Mouse (Mus musculus): ENCODE results near the gene 1700057G04Rik. TPM values are rescaled to one million over a fixed set of nuclear protein-coding genes. Genes with fewer than 3 reads are reported as not detected.

1700057G04Rik gene
- polyA plus RNA-seq, 1 experiment from 2014 or later, result not detected

Small RNA genes within 50 kb of the gene (microRNA-seq; reads per million reads assigned to microRNA genes)
- not detected for gene Mir6386

Other genes with a start within 250 kb of the 1700057G04Rik start
- 0.16 and 0.17 TPM in 2 replicates for gene Plscr5, start 116.4 kb upstream of the 1700057G04Rik start, polyA plus RNA-seq (2016; fragmentation: Nextera tagmentation; extraction: Ambion mirVana)
- gene Plscr1, start 59.6 kb upstream of the 1700057G04Rik start, polyA plus RNA-seq (2016; fragmentation: Nextera tagmentation; extraction: Ambion mirVana), result 18.2 and 20.8 TPM in 2 replicates
- 0.61 and 0.77 TPM in 2 replicates for gene Plscr2, start 33.8 kb upstream of the 1700057G04Rik start, polyA plus RNA-seq (2016; fragmentation: Nextera tagmentation; extraction: Ambion mirVana)
- gene Plscr4, start 148.0 kb downstream of the 1700057G04Rik start, polyA plus RNA-seq (2016; fragmentation: Nextera tagmentation; extraction: Ambion mirVana), result 2.5 and 2.8 TPM in 2 replicates
- 32.8 and 36.0 TPM in 2 replicates for gene Plod2, start 232.8 kb downstream of the 1700057G04Rik start, polyA plus RNA-seq (2016; fragmentation: Nextera tagmentation; extraction: Ambion mirVana)

All from neural tube, embryonic 12.5 days (tissue).